Mouse (Mus musculus): Measurements from ENCODE around the gene Dstn.

- TF ChIP-seq CTCF (IDR thresholded peaks at IDR 0.05; ENCODE audit: low read depth, low read length), result no peak
- no peak for TF ChIP-seq POLR2A (IDR thresholded peaks at IDR 0.05; ENCODE audit: borderline replicate concordance, low read depth, low read length)
Observed at GRCm38 (mm10) chr2:143982901-143983300, 67.8 kb downstream of the Dstn start.

Data from bone marrow macrophage, adult 2 months (primary cell).